Mouse (Mus musculus): ENCODE measurements around the gene Impg1. TPM values are rescaled to one million over a fixed set of nuclear protein-coding genes. Genes with fewer than 3 reads are reported as not detected.

Gene Impg1
- polyA plus RNA-seq, 1 experiment from 2014 or later, result 0.09 TPM

GRCm38 (mm10) chr9:80387890-80388289 is 77.4 kb downstream of the Impg1 start:
- Histone ChIP-seq H3K4me1 (ENCODE audit: control insufficient read depth, insufficient read depth, low read length) (no peaks in the 10 kb centered on the region), H3K9me3 (replicated peaks; ENCODE audit: control insufficient read depth, low read length) (no peaks in the 10 kb centered on the region), H3K27me3 (ENCODE audit: control insufficient read depth, insufficient read depth, low read length) (no peaks in the 10 kb centered on the region), H3K9ac (ENCODE audit: low read length) (no peak overlapping the region), H3K4me2 (ENCODE audit: low read depth, low read length) (no peak overlapping the region), H3K27ac (ENCODE audit: low read length) (no peak overlapping the region), H3K4me3 (replicated peaks; ENCODE audit: low read length) (no peak overlapping the region), H3K36me3 (ENCODE audit: control insufficient read depth, insufficient read depth, low read length) (no peaks in the 10 kb centered on the region)
- 93% methylated on average over 3 of the region's 3 CpGs for WGBS
- ATAC-seq (ENCODE audit: insufficient read depth, low FRiP score), result no peak

GRCm38 (mm10) chr9:80386492-80386891 is 78.8 kb downstream of the Impg1 start:
- Histone ChIP-seq H3K27me3 (ENCODE audit: control insufficient read depth, insufficient read depth, low read length) (no peaks in the 10 kb centered on the region), H3K36me3 (ENCODE audit: control insufficient read depth, insufficient read depth, low read length) (no peaks in the 10 kb centered on the region), H3K4me3 (replicated peaks; ENCODE audit: low read length) (no peak overlapping the region), H3K9me3 (replicated peaks; ENCODE audit: control insufficient read depth, low read length) (no peaks in the 10 kb centered on the region), H3K4me1 (ENCODE audit: control insufficient read depth, insufficient read depth, low read length) (no peaks in the 10 kb centered on the region), H3K4me2 (ENCODE audit: low read depth, low read length) (no peak overlapping the region), H3K9ac (ENCODE audit: low read length) (no peak overlapping the region), H3K27ac (ENCODE audit: low read length) (no peak overlapping the region)
- no peak for ATAC-seq (ENCODE audit: insufficient read depth, low FRiP score)
- 24% methylated on average over 5 of the region's 5 CpGs for WGBS

- no peak overlapping the region for H3K4me3 ChIP-seq (replicated peaks; ENCODE audit: low read length)
- no peak overlapping the region for H3K27ac ChIP-seq (ENCODE audit: low read length)
- H3K9me3 ChIP-seq (replicated peaks; ENCODE audit: control insufficient read depth, low read length), result no peaks in the 10 kb centered on the region
- 42% methylated on average over 7 of the region's 7 CpGs for WGBS
- no peaks in the 10 kb centered on the region for H3K27me3 ChIP-seq (ENCODE audit: control insufficient read depth, insufficient read depth, low read length)
- ATAC-seq (ENCODE audit: insufficient read depth, low FRiP score), result no peak
- H3K4me1 ChIP-seq (ENCODE audit: control insufficient read depth, insufficient read depth, low read length), result no peaks in the 10 kb centered on the region
- H3K36me3 ChIP-seq (ENCODE audit: control insufficient read depth, insufficient read depth, low read length), result no peaks in the 10 kb centered on the region
- no peak overlapping the region for H3K4me2 ChIP-seq (ENCODE audit: low read depth, low read length)
- H3K9ac ChIP-seq (ENCODE audit: low read length), result no peak overlapping the region
These were observed 79.3 kb downstream of the Impg1 start for GRCm38 (mm10) chr9:80386000-80386399.

GRCm38 (mm10) chr9:80382711-80383110 is 82.6 kb downstream of the Impg1 start:
- Histone ChIP-seq H3K4me1 (ENCODE audit: control insufficient read depth, insufficient read depth, low read length) (no peaks in the 10 kb centered on the region), H3K27me3 (ENCODE audit: control insufficient read depth, insufficient read depth, low read length) (no peaks in the 10 kb centered on the region), H3K9ac (ENCODE audit: low read length) (no peak overlapping the region), H3K9me3 (replicated peaks; ENCODE audit: control insufficient read depth, low read length) (no peaks in the 10 kb centered on the region), H3K36me3 (ENCODE audit: control insufficient read depth, insufficient read depth, low read length) (no peaks in the 10 kb centered on the region), H3K27ac (ENCODE audit: low read length) (no peak overlapping the region), H3K4me3 (replicated peaks; ENCODE audit: low read length) (no peak overlapping the region), H3K4me2 (ENCODE audit: low read depth, low read length) (no peak overlapping the region)
- 76% methylated on average over 4 of the region's 4 CpGs for WGBS
- ATAC-seq (ENCODE audit: insufficient read depth, low FRiP score), result no peak

- no peaks in the 10 kb centered on the region for H3K27me3 ChIP-seq (ENCODE audit: control insufficient read depth, insufficient read depth, low read length)
- H3K36me3 ChIP-seq (ENCODE audit: control insufficient read depth, insufficient read depth, low read length), result no peaks in the 10 kb centered on the region
- no peak overlapping the region for H3K27ac ChIP-seq (ENCODE audit: low read length)
- H3K4me2 ChIP-seq (ENCODE audit: low read depth, low read length), result no peak overlapping the region
- H3K4me1 ChIP-seq (ENCODE audit: control insufficient read depth, insufficient read depth, low read length), result no peaks in the 10 kb centered on the region
- WGBS, result 92% methylated on average over 2 of the region's 2 CpGs
- no peaks in the 10 kb centered on the region for H3K9me3 ChIP-seq (replicated peaks; ENCODE audit: control insufficient read depth, low read length)
- no peak for ATAC-seq (ENCODE audit: insufficient read depth, low FRiP score)
- no peak overlapping the region for H3K9ac ChIP-seq (ENCODE audit: low read length)
- no peak overlapping the region for H3K4me3 ChIP-seq (replicated peaks; ENCODE audit: low read length)
These were observed 85.1 kb downstream of the Impg1 start for GRCm38 (mm10) chr9:80380078-80380645.

- Histone ChIP-seq H3K27me3 (ENCODE audit: control insufficient read depth, insufficient read depth, low read length) (no peaks in the 10 kb centered on the region), H3K9ac (ENCODE audit: low read length) (no peak overlapping the region), H3K36me3 (ENCODE audit: control insufficient read depth, insufficient read depth, low read length) (no peaks in the 10 kb centered on the region), H3K4me3 (replicated peaks; ENCODE audit: low read length) (no peak overlapping the region), H3K4me2 (ENCODE audit: low read depth, low read length) (no peak overlapping the region), H3K27ac (ENCODE audit: low read length) (no peak overlapping the region), H3K9me3 (replicated peaks; ENCODE audit: control insufficient read depth, low read length) (no peaks in the 10 kb centered on the region), H3K4me1 (ENCODE audit: control insufficient read depth, insufficient read depth, low read length) (no peaks in the 10 kb centered on the region)
- 83% methylated on average over 1 of the region's 1 CpGs for WGBS
- no peak for ATAC-seq (ENCODE audit: insufficient read depth, low FRiP score)
These were observed 91.2 kb downstream of the Impg1 start for GRCm38 (mm10) chr9:80374100-80374499.

- Histone ChIP-seq H3K4me2 (ENCODE audit: low read depth, low read length) (no peak overlapping the region), H3K4me3 (replicated peaks; ENCODE audit: low read length) (no peak overlapping the region), H3K9ac (ENCODE audit: low read length) (no peak overlapping the region), H3K27me3 (ENCODE audit: control insufficient read depth, insufficient read depth, low read length) (no peaks in the 10 kb centered on the region), H3K36me3 (ENCODE audit: control insufficient read depth, insufficient read depth, low read length) (no peaks in the 10 kb centered on the region), H3K27ac (ENCODE audit: low read length) (no peak overlapping the region), H3K9me3 (replicated peaks; ENCODE audit: control insufficient read depth, low read length) (no peaks in the 10 kb centered on the region), H3K4me1 (ENCODE audit: control insufficient read depth, insufficient read depth, low read length) (no peaks in the 10 kb centered on the region)
- WGBS, result 84% methylated on average over 5 of the region's 5 CpGs
- ATAC-seq (ENCODE audit: insufficient read depth, low FRiP score), result no peak
These were observed 92.0 kb downstream of the Impg1 start for GRCm38 (mm10) chr9:80373304-80373739.

GRCm38 (mm10) chr9:80368636-80369035 is 96.6 kb downstream of the Impg1 start:
- Histone ChIP-seq H3K4me2 (ENCODE audit: low read depth, low read length) (no peak overlapping the region), H3K27me3 (ENCODE audit: control insufficient read depth, insufficient read depth, low read length) (no peaks in the 10 kb centered on the region), H3K27ac (ENCODE audit: low read length) (no peak overlapping the region), H3K9ac (ENCODE audit: low read length) (no peak overlapping the region), H3K36me3 (ENCODE audit: control insufficient read depth, insufficient read depth, low read length) (no peaks in the 10 kb centered on the region), H3K4me3 (replicated peaks; ENCODE audit: low read length) (no peak overlapping the region), H3K4me1 (ENCODE audit: control insufficient read depth, insufficient read depth, low read length) (no peaks in the 10 kb centered on the region), H3K9me3 (replicated peaks; ENCODE audit: control insufficient read depth, low read length) (no peaks in the 10 kb centered on the region)
- ATAC-seq (ENCODE audit: insufficient read depth, low FRiP score), result no peak
- WGBS, result 54% methylated on average over 2 of the region's 2 CpGs

GRCm38 (mm10) chr9:80367520-80368204 is 97.6 kb downstream of the Impg1 start:
- ATAC-seq (ENCODE audit: insufficient read depth, low FRiP score), result no peak
- H3K9ac ChIP-seq (ENCODE audit: low read length), result no peak overlapping the region
- H3K4me2 ChIP-seq (ENCODE audit: low read depth, low read length), result no peak overlapping the region
- 90% methylated on average over 2 of the region's 2 CpGs for WGBS
- no peaks in the 10 kb centered on the region for H3K36me3 ChIP-seq (ENCODE audit: control insufficient read depth, insufficient read depth, low read length)
- H3K27ac ChIP-seq (ENCODE audit: low read length), result no peak overlapping the region
- no peak overlapping the region for H3K4me3 ChIP-seq (replicated peaks; ENCODE audit: low read length)
- no peaks in the 10 kb centered on the region for H3K9me3 ChIP-seq (replicated peaks; ENCODE audit: control insufficient read depth, low read length)
- H3K4me1 ChIP-seq (ENCODE audit: control insufficient read depth, insufficient read depth, low read length), result no peaks in the 10 kb centered on the region
- no peaks in the 10 kb centered on the region for H3K27me3 ChIP-seq (ENCODE audit: control insufficient read depth, insufficient read depth, low read length)

All from stomach, embryonic 16.5 days (tissue).